Mouse (Mus musculus): ENCODE data around the gene Frmd4a.

Frmd4a gene

DNA sequence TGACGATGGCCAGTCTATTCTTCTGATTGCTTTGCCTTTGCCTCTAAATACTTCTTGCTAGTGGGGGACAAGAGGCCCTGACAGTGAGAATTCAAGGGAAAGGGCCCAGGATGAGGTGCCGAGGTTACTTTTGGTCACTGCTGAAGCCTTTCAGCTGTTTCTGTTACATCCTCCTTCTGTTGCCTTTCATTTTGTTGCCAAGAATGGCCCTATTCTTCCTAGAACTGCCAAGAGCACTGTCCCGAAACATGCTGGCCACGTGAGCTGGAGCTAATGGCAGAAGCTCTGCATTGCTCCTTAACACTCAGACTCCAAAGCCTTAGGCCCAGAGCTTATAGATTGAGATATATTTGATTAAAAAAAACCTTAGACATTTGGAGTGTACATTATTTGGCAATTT lies 178.5 kb downstream of the Frmd4a start:
- DNase-seq (ENCODE audit: extremely low read depth, low read depth) = no peak

GRCm38 (mm10) chr2:4209234-4209633 lies 191.7 kb downstream of the Frmd4a start:
- DNase-seq (ENCODE audit: extremely low read depth, low read depth) = no peak

- DNase-seq (ENCODE audit: extremely low read depth, low read depth) = no peak
These were observed 204.9 kb downstream of the Frmd4a start for GRCm38 (mm10) chr2:4222497-4222828.

DNA sequence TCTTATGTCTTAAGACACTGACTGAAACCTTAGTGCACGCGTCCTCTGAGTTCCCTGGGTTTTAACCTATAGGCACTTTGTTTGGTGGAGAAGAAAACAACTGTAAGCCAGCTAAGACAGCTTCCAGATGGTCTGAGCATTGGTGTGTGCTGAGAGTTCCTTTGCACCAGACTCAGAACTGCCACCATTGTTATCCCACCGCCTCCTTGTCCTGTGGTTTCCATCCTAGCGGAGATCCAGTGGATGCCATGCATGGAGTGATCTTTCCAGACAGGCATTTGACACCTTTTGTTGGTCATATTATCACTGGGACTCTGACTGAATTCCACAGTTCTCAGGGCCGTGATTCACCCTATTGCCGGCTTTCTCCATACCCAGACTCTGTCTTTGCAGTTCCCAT lies 205.8 kb downstream of the Frmd4a start:
- DNase-seq (ENCODE audit: extremely low read depth, low read depth) = no peak

DNA sequence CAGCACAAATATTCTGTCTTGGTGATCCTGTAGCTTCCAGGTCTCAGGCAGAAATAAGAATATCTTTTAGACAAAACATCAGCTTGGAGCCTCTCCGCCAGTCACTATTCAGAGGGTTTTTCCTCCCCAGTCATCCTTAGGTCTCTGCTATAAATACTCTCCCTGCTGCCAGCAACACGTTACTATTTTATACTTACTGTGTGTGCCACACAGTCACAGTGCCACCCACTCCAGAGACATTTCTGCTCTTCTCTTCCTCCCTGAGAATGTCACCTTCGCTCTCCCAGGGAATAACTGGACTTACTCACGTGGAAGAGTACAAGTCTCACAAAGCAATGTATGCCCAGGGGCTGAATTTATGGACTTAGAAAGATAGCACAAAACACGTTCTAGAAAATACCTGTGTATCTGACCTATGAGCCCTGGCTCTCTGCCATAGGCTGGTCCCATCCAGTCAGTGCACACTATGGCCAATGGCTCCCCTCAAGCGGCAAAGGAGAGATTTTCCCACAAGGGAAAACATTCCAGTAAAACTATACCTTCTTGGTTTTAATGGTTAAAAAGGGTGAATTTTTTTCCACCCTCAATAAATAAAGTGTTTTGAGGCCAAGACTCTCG lies 209.5 kb downstream of the Frmd4a start:
- no peak for DNase-seq (ENCODE audit: extremely low read depth, low read depth)

GRCm38 (mm10) chr2:4227563-4227962 lies 210.0 kb downstream of the Frmd4a start:
- DNase-seq (ENCODE audit: extremely low read depth, low read depth) = no peak

DNA sequence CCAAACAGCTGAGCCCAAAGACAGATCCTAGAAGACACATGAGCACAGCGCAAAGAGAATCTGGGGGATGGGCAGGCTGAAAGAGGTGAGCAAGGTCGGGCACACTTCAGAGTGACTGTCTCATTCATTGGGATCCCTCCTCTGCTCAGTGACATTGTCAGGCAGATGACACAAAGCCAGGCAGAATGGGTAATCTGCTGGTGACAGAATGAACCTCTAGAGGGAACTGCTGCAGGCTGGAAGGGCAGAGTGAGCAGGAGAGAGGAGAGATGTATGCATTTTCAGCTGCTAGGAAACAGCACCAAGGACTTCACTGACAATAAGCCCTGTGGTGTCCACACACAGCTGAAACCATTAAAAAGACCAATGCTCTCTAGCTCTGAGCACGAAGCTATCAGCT lies 211.0 kb downstream of the Frmd4a start:
- no peak for DNase-seq (ENCODE audit: extremely low read depth, low read depth)

GRCm38 (mm10) chr2:4232335-4232734 lies 214.8 kb downstream of the Frmd4a start:
- DNase-seq (ENCODE audit: extremely low read depth, low read depth) = no peak

DNA sequence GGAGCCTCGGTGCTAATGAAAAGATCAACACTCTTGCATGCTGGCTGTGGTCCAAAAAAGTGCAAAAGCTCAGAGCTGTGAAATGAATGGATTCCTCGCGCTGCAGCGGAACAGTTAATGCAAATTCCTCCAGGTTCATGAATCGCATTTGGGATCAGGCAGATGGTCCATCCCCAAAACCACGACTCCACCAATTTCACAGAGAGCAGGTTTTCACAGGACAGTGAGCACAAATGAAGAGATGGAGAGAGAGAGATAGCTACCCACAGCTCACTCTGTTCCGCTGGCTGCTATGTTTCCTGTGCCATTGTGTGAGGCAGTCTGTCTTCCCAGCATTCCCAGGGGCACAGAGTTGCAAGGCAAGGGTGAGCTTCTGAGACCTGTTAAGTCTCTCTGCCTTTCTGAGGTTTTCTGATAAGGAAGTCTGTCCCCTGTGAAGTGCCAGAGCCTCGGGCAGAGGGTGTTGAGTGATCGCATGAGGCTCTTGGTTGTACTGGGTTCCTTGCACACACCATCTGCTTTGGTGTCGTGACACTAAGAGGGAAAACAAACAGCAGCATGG lies 215.3 kb downstream of the Frmd4a start:
- peak; percentile 25 for DNase-seq (ENCODE audit: extremely low read depth, low read depth)

- DNase-seq (ENCODE audit: extremely low read depth, low read depth) = no peak
These were observed 220.2 kb downstream of the Frmd4a start for GRCm38 (mm10) chr2:4237686-4238085.

GRCm38 (mm10) chr2:4249723-4250122 lies 232.2 kb downstream of the Frmd4a start:
- no peak for DNase-seq (ENCODE audit: extremely low read depth, low read depth)

DNA sequence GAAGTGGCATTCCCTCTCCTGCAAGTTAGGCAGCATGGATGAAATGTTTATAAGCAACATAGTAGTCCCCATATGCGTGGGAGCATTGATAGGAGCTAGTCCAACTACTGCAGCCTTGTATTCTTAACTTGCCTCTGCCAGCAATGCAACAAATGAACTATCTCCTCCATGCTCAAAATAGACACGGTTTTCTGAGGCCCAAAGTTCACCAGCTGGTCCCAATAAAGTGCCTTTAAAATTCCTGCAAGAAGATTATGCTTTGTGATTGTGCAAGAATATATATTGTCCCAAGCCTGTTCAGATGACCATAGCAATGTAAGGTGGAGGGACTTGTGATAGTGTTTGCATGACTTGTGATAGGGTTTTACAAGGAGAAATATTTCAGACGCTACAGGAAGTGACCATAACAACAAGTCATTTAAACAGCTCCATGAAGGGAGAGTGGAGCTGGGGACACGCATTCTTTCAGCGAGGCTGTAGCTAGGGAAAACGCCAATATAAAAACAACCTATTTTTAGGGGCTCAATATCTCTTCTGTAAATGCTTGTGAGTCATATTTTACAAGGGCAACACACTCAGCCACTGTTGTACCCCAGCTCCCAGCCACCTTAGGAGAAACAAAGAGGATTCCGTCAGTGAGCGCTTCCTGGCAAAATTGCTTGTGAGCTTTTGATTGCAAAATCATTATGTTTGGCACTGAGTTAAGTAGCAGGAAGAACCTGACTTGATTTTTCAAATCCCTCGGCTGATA lies 235.2 kb downstream of the Frmd4a start:
- no peak for DNase-seq (ENCODE audit: extremely low read depth, low read depth)

GRCm38 (mm10) chr2:4253348-4253747 lies 235.8 kb downstream of the Frmd4a start:
- DNase-seq (ENCODE audit: extremely low read depth, low read depth) = peak; percentile 6

- no peak for DNase-seq (ENCODE audit: extremely low read depth, low read depth)
These were observed 236.6 kb downstream of the Frmd4a start for GRCm38 (mm10) chr2:4254083-4254482.

GRCm38 (mm10) chr2:4256242-4256641 lies 238.7 kb downstream of the Frmd4a start:
- no peak for DNase-seq (ENCODE audit: extremely low read depth, low read depth)

- DNase-seq (ENCODE audit: extremely low read depth, low read depth) = no peak
These were observed 240.1 kb downstream of the Frmd4a start for GRCm38 (mm10) chr2:4257604-4258003.

GRCm38 (mm10) chr2:4258803-4259202 lies 241.3 kb downstream of the Frmd4a start:
- peak; percentile 67 for DNase-seq (ENCODE audit: extremely low read depth, low read depth)

- peak; percentile 79 for DNase-seq (ENCODE audit: extremely low read depth, low read depth)
These were observed 243.0 kb downstream of the Frmd4a start for GRCm38 (mm10) chr2:4260324-4261058.

DNA sequence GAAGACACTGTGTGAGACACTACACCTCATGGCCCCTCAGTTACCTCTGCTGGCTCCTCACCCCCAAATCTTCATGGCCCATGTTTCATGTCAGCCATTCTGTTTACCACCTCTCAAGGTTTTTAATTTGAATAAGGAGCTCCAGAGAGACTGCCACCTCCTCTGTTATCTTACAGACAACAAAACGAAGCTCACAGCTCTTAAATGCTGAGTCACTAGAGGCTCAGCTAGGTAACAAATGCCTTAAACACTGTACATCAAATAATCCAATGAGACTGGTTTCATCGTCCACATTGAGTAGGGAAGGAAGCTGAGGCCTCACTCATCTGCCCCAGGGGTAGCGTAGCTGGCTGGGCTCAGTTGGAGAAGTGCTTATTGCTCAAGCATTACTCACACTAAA lies 245.2 kb downstream of the Frmd4a start:
- DNase-seq (ENCODE audit: extremely low read depth, low read depth) = peak; percentile 16

DNA sequence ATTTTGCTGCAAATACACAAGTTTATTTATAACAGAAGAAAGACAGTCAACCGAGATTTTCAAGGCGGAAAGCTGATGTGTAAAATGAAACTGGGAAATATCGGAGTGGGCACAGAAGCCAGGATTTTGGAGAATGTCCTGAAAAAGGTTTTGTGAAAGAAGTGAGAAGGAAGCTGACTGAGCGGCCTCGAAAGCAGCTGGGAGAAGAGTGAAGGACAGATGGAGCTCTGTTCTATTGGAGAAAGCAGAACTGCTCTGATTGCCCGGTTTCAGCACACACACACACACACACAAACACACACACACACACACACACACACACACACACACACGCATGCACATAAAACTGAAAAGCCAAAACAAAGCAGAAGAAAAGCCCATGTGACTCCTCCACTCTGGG lies 249.9 kb downstream of the Frmd4a start:
- DNase-seq (ENCODE audit: extremely low read depth, low read depth) = no peak

DNA sequence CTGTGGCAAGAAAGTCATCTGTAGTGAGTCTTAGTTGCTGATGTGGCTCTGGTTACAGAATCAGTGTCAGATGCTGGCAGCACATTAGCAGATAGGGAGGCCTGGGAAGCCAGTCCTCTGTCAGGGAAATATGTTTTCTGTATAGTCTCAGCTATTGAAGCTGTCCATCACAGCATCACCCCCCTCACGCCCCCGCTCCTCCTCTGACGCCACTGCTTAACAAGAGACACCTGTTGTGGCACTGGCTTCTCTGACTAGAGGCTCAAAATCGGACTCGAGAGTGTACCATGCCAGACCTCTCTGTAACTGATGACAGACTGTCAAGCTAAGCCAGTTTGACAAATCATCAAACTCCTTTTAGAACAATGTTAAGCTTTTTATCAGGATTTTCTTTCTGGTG lies 265.3 kb downstream of the Frmd4a start:
- DNase-seq (ENCODE audit: extremely low read depth, low read depth) = no peak

GRCm38 (mm10) chr2:4285693-4286291 lies 268.3 kb downstream of the Frmd4a start:
- no peak for DNase-seq (ENCODE audit: extremely low read depth, low read depth)

Measured in MEL-GATA-1-ER (cell line).